Mouse (Mus musculus): ENCODE measurements around the gene Pim1. TPM values are rescaled to one million over a fixed set of nuclear protein-coding genes. Genes with fewer than 3 reads are reported as not detected.

Gene Pim1
- polyA plus RNA-seq, 1 experiment from 2014 or later: 19.7 TPM

GRCm38 (mm10) chr17:29488978-29489970 lies 1.3 kb upstream of the Pim1 start:
- Histone ChIP-seq H3K4me3 (ENCODE audit: low read depth, low read length) (peak overlapping the region; percentile 91), H3K9ac (ENCODE audit: low read length) (peak overlapping the region; percentile 86), H3K4me2 (peak overlapping the region; percentile 71), H3K27ac (ENCODE audit: low read depth, low read length) (peak overlapping the region; percentile 93), H3K36me3 (ENCODE audit: control insufficient read depth, insufficient read depth, low read length) (peaks cover 6% of the 10 kb centered on the region; the same call in 1 of the 2 replicates), H3K9me3 (ENCODE audit: control insufficient read depth, low read length) (no peaks in the 10 kb centered on the region), H3K27me3 (ENCODE audit: control insufficient read depth, insufficient read depth, low read length) (no peaks in the 10 kb centered on the region), H3K4me1 (ENCODE audit: control insufficient read depth, insufficient read depth, low read length) (peaks cover 15% of the 10 kb centered on the region)
- ATAC-seq (ENCODE audit: low FRiP score) (0 out of 2 replicates have a peak, but pooled peaks have one; percentile 0), DNase-seq (ENCODE audit: low spot score, missing footprints) (peak; percentile 96)
- 5% methylated on average over 30 of the region's 30 CpGs for WGBS

GRCm38 (mm10) chr17:29489971-29490712 lies 411 bp upstream of the Pim1 start:
- Histone ChIP-seq H3K27ac (ENCODE audit: low read depth, low read length) (peak overlapping the region; percentile 93), H3K36me3 (ENCODE audit: control insufficient read depth, insufficient read depth, low read length) (peaks cover 6% of the 10 kb centered on the region; the same call in 1 of the 2 replicates)

DNA sequence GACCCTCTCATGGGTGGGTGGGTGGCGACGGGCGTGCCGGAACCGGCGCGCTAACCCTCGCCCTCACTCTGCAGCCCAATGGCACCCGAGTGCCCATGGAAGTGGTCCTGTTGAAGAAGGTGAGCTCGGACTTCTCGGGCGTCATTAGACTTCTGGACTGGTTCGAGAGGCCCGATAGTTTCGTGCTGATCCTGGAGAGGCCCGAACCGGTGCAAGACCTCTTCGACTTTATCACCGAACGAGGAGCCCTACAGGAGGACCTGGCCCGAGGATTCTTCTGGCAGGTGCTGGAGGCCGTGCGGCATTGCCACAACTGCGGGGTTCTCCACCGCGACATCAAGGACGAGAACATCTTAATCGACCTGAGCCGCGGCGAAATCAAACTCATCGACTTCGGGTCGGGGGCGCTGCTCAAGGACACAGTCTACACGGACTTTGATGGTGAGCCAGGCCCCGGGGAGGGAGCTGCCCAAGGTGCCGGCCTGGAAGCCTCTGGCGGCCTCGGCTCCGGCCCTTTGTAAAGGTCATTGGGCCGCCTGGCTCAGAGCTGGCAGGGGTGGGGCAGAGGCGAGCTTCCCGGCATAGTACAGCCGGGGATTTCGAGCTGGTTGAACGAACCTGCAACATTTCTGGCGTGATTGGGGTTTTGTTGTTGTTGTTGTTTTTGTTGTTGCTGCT lies 1.2 kb downstream of the Pim1 start:
- ATAC-seq (ENCODE audit: low FRiP score) (0 out of 2 replicates have a peak, but pooled peaks have one; percentile 6), DNase-seq (ENCODE audit: low spot score, missing footprints) (peak; percentile 97)
- Histone ChIP-seq H3K27ac (ENCODE audit: low read depth, low read length) (peak overlapping the region; percentile 92), H3K4me3 (ENCODE audit: low read depth, low read length) (peak overlapping the region; percentile 91), H3K4me1 (ENCODE audit: control insufficient read depth, insufficient read depth, low read length) (peaks cover 15% of the 10 kb centered on the region), H3K36me3 (ENCODE audit: control insufficient read depth, insufficient read depth, low read length) (peaks cover 6% of the 10 kb centered on the region; the same call in 1 of the 2 replicates), H3K27me3 (ENCODE audit: control insufficient read depth, insufficient read depth, low read length) (no peaks in the 10 kb centered on the region), H3K9me3 (ENCODE audit: control insufficient read depth, low read length) (no peaks in the 10 kb centered on the region), H3K4me2 (peak overlapping the region; percentile 62), H3K9ac (ENCODE audit: low read length) (peak overlapping the region; percentile 93)
- WGBS: under 1% methylated on average over 48 of the region's 48 CpGs

More at GRCm38 (mm10) chr17:29489971-29490712, 411 bp upstream of the Pim1 start:
- peak overlapping the region; percentile 71 for H3K4me2 ChIP-seq
- H3K4me1 ChIP-seq (ENCODE audit: control insufficient read depth, insufficient read depth, low read length): peaks cover 15% of the 10 kb centered on the region
- peak overlapping the region; percentile 91 for H3K4me3 ChIP-seq (ENCODE audit: low read depth, low read length)
- DNase-seq (ENCODE audit: low spot score, missing footprints): peak; percentile 100
- no peaks in the 10 kb centered on the region for H3K9me3 ChIP-seq (ENCODE audit: control insufficient read depth, low read length)
- peak; percentile 90 for ATAC-seq (ENCODE audit: low FRiP score)
- H3K27me3 ChIP-seq (ENCODE audit: control insufficient read depth, insufficient read depth, low read length): no peaks in the 10 kb centered on the region
- WGBS: under 1% methylated on average over 50 of the region's 68 CpGs
- peak overlapping the region; percentile 93 for H3K9ac ChIP-seq (ENCODE audit: low read length)

- H3K9ac ChIP-seq (ENCODE audit: low read length): peak overlapping the region; percentile 93
- peak overlapping the region; percentile 62 for H3K4me2 ChIP-seq
- peak overlapping the region; percentile 91 for H3K4me3 ChIP-seq (ENCODE audit: low read depth, low read length)
- no peaks in the 10 kb centered on the region for H3K9me3 ChIP-seq (ENCODE audit: control insufficient read depth, low read length)
- H3K4me1 ChIP-seq (ENCODE audit: control insufficient read depth, insufficient read depth, low read length): peaks cover 15% of the 10 kb centered on the region
- no peak for ATAC-seq (ENCODE audit: low FRiP score)
- peaks cover 6% of the 10 kb centered on the region; the same call in 1 of the 2 replicates for H3K36me3 ChIP-seq (ENCODE audit: control insufficient read depth, insufficient read depth, low read length)
- peak overlapping the region; percentile 92 for H3K27ac ChIP-seq (ENCODE audit: low read depth, low read length)
- no peaks in the 10 kb centered on the region for H3K27me3 ChIP-seq (ENCODE audit: control insufficient read depth, insufficient read depth, low read length)
- peak; percentile 96 for DNase-seq (ENCODE audit: low spot score, missing footprints)
- WGBS: 3% methylated on average over 22 of the region's 22 CpGs
Observed at GRCm38 (mm10) chr17:29492269-29493191, 2.0 kb downstream of the Pim1 start.

DNA sequence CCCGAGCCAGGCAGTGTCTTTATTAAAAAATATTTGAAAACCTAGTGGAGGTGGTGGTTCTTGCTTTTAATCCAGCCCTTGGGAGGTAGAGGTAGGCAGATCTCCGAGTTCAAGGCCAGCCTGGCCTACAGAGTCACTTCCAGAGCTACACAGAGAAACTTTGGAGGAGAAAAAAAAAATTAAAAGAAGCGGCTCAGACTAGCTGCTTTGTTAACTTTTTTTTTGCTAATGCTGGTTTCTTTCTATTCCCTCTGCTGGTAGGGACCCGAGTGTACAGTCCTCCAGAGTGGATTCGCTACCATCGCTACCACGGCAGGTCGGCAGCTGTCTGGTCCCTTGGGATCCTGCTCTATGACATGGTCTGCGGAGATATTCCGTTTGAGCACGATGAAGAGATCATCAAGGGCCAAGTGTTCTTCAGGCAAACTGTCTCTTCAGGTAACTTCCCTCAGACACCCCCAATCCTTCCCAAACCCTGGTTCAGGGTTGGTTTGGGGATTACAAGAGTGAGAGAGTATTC lies 3.0 kb downstream of the Pim1 start:
- H3K9me3 ChIP-seq (ENCODE audit: control insufficient read depth, low read length): no peaks in the 10 kb centered on the region
- peaks cover 14% of the 10 kb centered on the region for H3K4me1 ChIP-seq (ENCODE audit: control insufficient read depth, insufficient read depth, low read length)
- ATAC-seq (ENCODE audit: low FRiP score) (no peak), DNase-seq (ENCODE audit: low spot score, missing footprints) (no peak)
- H3K36me3 ChIP-seq (ENCODE audit: control insufficient read depth, insufficient read depth, low read length): peaks cover 6% of the 10 kb centered on the region; the same call in 1 of the 2 replicates
- H3K27me3 ChIP-seq (ENCODE audit: control insufficient read depth, insufficient read depth, low read length): no peaks in the 10 kb centered on the region
- peak overlapping the region; percentile 91 for H3K4me3 ChIP-seq (ENCODE audit: low read depth, low read length)
- peak overlapping the region; percentile 62; the same call in 1 of the 2 replicates for H3K4me2 ChIP-seq
- 0 out of 2 replicates have a peak overlapping the region, but pooled peaks have one; percentile 13 for H3K9ac ChIP-seq (ENCODE audit: low read length)
- WGBS: 77% methylated on average over 11 of the region's 11 CpGs
- H3K27ac ChIP-seq (ENCODE audit: low read depth, low read length): no peak overlapping the region

DNA sequence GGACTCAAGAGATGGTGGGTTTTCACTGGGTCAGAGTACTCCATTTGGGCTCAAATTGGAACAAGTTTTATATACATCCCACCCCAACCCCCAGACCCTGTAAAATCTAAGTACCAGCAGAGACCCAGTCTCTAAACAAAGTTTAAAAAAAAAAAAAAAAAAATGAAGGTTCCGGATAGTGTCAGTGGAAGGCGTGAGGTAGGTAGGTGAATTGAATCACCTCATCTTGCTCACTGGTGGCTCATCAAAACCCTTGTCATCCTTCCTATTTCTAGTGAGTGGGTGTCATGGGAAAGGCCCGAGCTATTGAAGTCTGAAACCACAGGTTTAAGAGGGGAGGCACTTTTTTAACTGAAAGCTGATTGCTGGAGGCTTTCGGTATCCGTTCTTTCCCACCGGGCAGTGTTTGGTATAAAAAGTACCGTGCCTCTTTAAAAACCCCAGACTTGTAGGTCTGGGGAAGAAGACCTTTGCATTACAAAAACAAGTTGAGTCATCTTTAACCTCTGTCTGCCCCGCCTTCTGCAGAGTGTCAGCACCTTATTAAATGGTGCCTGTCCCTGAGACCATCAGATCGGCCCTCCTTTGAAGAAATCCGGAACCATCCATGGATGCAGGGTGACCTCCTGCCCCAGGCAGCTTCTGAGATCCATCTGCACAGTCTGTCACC lies 3.6 kb downstream of the Pim1 start:
- DNase-seq (ENCODE audit: low spot score, missing footprints) (no peak), ATAC-seq (ENCODE audit: low FRiP score) (no peak)
- no peaks in the 10 kb centered on the region for H3K27me3 ChIP-seq (ENCODE audit: control insufficient read depth, insufficient read depth, low read length)
- H3K9ac ChIP-seq (ENCODE audit: low read length): no peak overlapping the region
- H3K36me3 ChIP-seq (ENCODE audit: control insufficient read depth, insufficient read depth, low read length): peaks cover 6% of the 10 kb centered on the region; the same call in 1 of the 2 replicates
- H3K4me1 ChIP-seq (ENCODE audit: control insufficient read depth, insufficient read depth, low read length): peaks cover 7% of the 10 kb centered on the region
- H3K27ac ChIP-seq (ENCODE audit: low read depth, low read length): no peak overlapping the region
- 66% methylated on average over 10 of the region's 10 CpGs for WGBS
- no peak overlapping the region for H3K4me2 ChIP-seq
- no peaks in the 10 kb centered on the region for H3K9me3 ChIP-seq (ENCODE audit: control insufficient read depth, low read length)
- no peak overlapping the region for H3K4me3 ChIP-seq (ENCODE audit: low read depth, low read length)

DNA sequence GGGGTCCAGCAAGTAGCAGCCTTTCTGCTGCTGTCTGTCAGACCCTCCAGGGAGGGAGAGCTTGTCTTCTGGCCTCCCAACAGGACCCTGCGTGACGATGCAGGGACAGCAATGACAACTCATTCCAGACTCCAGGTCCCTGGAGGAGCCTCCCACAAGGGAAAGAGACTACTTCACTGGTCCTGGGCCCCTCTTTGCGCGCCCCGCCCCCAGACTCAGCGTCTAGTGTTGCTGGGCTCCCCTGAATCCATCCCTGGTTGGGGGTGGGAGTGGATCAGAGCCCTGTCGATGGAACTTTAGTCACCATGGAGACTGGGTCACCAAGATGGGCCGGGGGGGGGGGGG lies 4.2 kb downstream of the Pim1 start:
- Histone ChIP-seq H3K27me3 (ENCODE audit: control insufficient read depth, insufficient read depth, low read length) (no peaks in the 10 kb centered on the region), H3K36me3 (ENCODE audit: control insufficient read depth, insufficient read depth, low read length) (peaks cover 6% of the 10 kb centered on the region; the same call in 1 of the 2 replicates), H3K4me2 (no peak overlapping the region), H3K4me1 (ENCODE audit: control insufficient read depth, insufficient read depth, low read length) (peaks cover 6% of the 10 kb centered on the region), H3K9ac (ENCODE audit: low read length) (no peak overlapping the region), H3K4me3 (ENCODE audit: low read depth, low read length) (no peak overlapping the region), H3K9me3 (ENCODE audit: control insufficient read depth, low read length) (no peaks in the 10 kb centered on the region), H3K27ac (ENCODE audit: low read depth, low read length) (no peak overlapping the region)
- ATAC-seq (ENCODE audit: low FRiP score): no peak
- 44% methylated on average over 7 of the region's 8 CpGs for WGBS
- no peak for DNase-seq (ENCODE audit: low spot score, missing footprints)
